Mouse (Mus musculus): ENCODE results near the gene Atg14. TPM values are rescaled to one million over a fixed set of nuclear protein-coding genes. Genes with fewer than 3 reads are reported as not detected.

Atg14 gene
- polyA plus RNA-seq, 1 experiment = 4.2 TPM

DNA sequence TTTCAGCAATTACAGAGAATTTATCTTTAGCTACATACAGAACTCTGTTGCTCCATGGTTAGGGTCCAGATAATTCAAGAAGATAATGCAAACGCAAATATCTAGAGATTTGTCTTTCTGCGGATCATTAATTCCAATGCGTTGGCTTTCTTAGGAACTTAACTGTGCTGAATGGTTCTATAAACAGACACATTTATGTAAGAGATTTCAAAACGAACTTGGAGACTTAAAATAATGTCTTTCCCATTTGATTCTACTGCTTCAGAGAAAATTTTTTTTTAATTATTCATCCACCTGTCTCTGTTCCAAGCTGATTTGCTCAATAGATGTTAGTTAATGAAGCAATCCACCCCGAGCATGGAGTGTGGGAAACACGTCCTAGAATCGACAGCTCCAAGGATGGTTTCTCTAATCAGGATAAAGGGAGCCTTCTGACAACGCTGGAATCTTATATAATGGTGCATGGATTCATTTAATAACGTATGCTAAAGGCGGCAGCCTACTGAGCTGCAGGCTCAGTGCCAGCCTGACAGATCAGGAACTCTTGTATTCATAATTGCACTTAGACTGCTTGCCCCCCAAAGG lies 20.0 kb upstream of the Atg14 start:
- Histone ChIP-seq H3K79me2 (ENCODE audit: control insufficient read depth, insufficient read depth) (no peaks in the 10 kb centered on the region), H3K27me3 (ENCODE audit: control insufficient read depth, insufficient read depth, insufficient read length) (no peaks in the 10 kb centered on the region), H3ac (ENCODE audit: control insufficient read depth, insufficient read length) (no peak overlapping the region), H3K4me3 (no peak overlapping the region), H3K4me2 (ENCODE audit: low read depth) (no peak overlapping the region), H3K36me3 (ENCODE audit: control insufficient read depth, insufficient read depth) (no peaks in the 10 kb centered on the region)
- no peak for TF ChIP-seq USF1 (IDR thresholded peaks at IDR 0.05; ENCODE audit: low read depth)
- TF ChIP-seq E2F4 (IDR thresholded peaks at IDR 0.05; ENCODE audit: insufficient read depth) = no peak
- no peak for TF ChIP-seq TCF3 (IDR thresholded peaks at IDR 0.05; ENCODE audit: insufficient read length, low read depth)
- no peak for TF ChIP-seq MAX (IDR thresholded peaks at IDR 0.05; ENCODE audit: low read depth)
- TF ChIP-seq MYOG (IDR thresholded peaks at IDR 0.05; ENCODE audit: control insufficient read depth in 1 of 3, insufficient read depth in 1 of 3, insufficient read length in 2 of 3, low read depth in 2 of 3) = no peak
- no peak for TF ChIP-seq POLR2A (IDR thresholded peaks at IDR 0.05; ENCODE audit: insufficient read length, low read depth)
- TF ChIP-seq CEBPB (IDR thresholded peaks at IDR 0.05; ENCODE audit: insufficient read depth, poor library complexity, severe bottlenecking) = no peak

DNA sequence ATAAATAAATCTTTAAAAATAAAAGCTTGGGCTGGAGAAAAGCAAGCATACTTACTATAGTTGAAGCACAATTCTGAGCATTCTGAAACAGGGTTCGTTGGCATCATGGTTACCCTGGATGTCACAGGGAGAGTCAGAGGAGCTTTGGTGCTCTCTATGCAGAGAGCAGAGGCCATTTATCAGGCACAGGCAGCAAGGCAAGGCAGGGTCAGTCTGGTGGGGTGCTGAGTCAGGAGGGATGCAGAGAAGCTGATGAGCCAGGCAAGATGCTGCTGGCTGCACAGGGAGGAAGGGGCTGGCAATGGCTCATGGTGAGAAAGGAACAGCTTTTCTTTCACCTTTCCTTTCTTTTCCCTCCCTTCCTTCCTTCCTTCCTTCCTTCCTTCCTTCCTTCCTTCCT lies 19.0 kb upstream of the Atg14 start:
- no peak for TF ChIP-seq E2F4 (IDR thresholded peaks at IDR 0.05; ENCODE audit: insufficient read depth)
- TF ChIP-seq TCF12 (IDR thresholded peaks at IDR 0.05; ENCODE audit: insufficient read depth, poor library complexity, severe bottlenecking) = no peak
- no peak for TF ChIP-seq REST (IDR thresholded peaks at IDR 0.05; ENCODE audit: insufficient read depth, insufficient read length)
- TF ChIP-seq TCF3 (IDR thresholded peaks at IDR 0.05; ENCODE audit: insufficient read length, low read depth) = no peak
- TF ChIP-seq USF1 (IDR thresholded peaks at IDR 0.05; ENCODE audit: low read depth) = no peak
- no peak for TF ChIP-seq MAX (IDR thresholded peaks at IDR 0.05; ENCODE audit: low read depth)
- no peak for TF ChIP-seq MYOD1 (IDR thresholded peaks at IDR 0.05; ENCODE audit: control insufficient read depth in 1 of 3, insufficient read length in 2 of 3, low read depth in 2 of 3)
- TF ChIP-seq SRF (IDR thresholded peaks at IDR 0.05; ENCODE audit: control insufficient read depth, insufficient read length, low read depth) = no peak
- TF ChIP-seq CEBPB (IDR thresholded peaks at IDR 0.05; ENCODE audit: insufficient read depth, poor library complexity, severe bottlenecking) = no peak
- TF ChIP-seq POLR2A (IDR thresholded peaks at IDR 0.05; ENCODE audit: insufficient read length, low read depth) = no peak
- no peak for TF ChIP-seq POLR2AphosphoS2 (IDR thresholded peaks at IDR 0.05; ENCODE audit: insufficient read length, low read depth)
- TF ChIP-seq MYOG (IDR thresholded peaks at IDR 0.05; ENCODE audit: control insufficient read depth in 1 of 3, insufficient read depth in 1 of 3, insufficient read length in 2 of 3, low read depth in 2 of 3) = no peak
- H3K4me3 ChIP-seq = no peak overlapping the region
- no peaks in the 10 kb centered on the region for H3K27me3 ChIP-seq (ENCODE audit: control insufficient read depth, insufficient read depth, insufficient read length)
- H3K36me3 ChIP-seq (ENCODE audit: control insufficient read depth, insufficient read depth) = no peaks in the 10 kb centered on the region
- no peak overlapping the region for H3ac ChIP-seq (ENCODE audit: control insufficient read depth, insufficient read length)
- no peaks in the 10 kb centered on the region for H3K79me2 ChIP-seq (ENCODE audit: control insufficient read depth, insufficient read depth)
- no peak overlapping the region for H3K4me2 ChIP-seq (ENCODE audit: low read depth)

DNA sequence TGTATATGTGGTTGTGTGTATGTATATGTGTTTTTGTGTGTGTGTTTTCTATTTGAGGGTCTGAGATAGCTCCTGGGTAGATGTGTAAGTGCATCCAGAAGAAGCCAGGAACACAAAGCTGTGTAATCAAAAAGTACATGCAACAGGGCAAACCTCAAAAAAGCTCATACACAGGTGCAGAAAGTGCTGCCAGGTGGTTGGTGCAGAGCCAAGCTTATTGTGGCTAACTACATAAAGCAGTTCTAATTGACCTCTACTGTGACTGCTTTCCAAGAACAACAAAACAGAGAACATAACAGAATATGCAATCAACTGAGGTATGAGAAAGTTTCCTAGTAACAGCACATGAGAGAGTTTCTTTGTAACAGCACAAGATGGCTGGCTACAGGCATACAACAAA lies 13.9 kb upstream of the Atg14 start:
- Histone ChIP-seq H3ac (ENCODE audit: control insufficient read depth, insufficient read length) (no peak overlapping the region), H3K4me2 (ENCODE audit: low read depth) (no peak overlapping the region), H3K36me3 (ENCODE audit: control insufficient read depth, insufficient read depth) (no peaks in the 10 kb centered on the region), H3K79me2 (ENCODE audit: control insufficient read depth, insufficient read depth) (no peaks in the 10 kb centered on the region), H3K27me3 (ENCODE audit: control insufficient read depth, insufficient read depth, insufficient read length) (no peaks in the 10 kb centered on the region), H3K4me3 (no peak overlapping the region)
- TF ChIP-seq E2F4 (IDR thresholded peaks at IDR 0.05; ENCODE audit: insufficient read depth) (no peak), POLR2AphosphoS2 (IDR thresholded peaks at IDR 0.05; ENCODE audit: insufficient read length, low read depth) (no peak), REST (IDR thresholded peaks at IDR 0.05; ENCODE audit: insufficient read depth, insufficient read length) (no peak), MYOG (IDR thresholded peaks at IDR 0.05; ENCODE audit: control insufficient read depth in 1 of 3, insufficient read depth in 1 of 3, insufficient read length in 2 of 3, low read depth in 2 of 3) (no peak), POLR2A (IDR thresholded peaks at IDR 0.05; ENCODE audit: insufficient read length, low read depth) (no peak), CEBPB (IDR thresholded peaks at IDR 0.05; ENCODE audit: insufficient read depth, poor library complexity, severe bottlenecking) (no peak), MYOD1 (IDR thresholded peaks at IDR 0.05; ENCODE audit: control insufficient read depth in 1 of 3, insufficient read length in 2 of 3, low read depth in 2 of 3) (no peak), MAX (IDR thresholded peaks at IDR 0.05; ENCODE audit: low read depth) (no peak), TCF12 (IDR thresholded peaks at IDR 0.05; ENCODE audit: insufficient read depth, poor library complexity, severe bottlenecking) (no peak), SRF (IDR thresholded peaks at IDR 0.05; ENCODE audit: control insufficient read depth, insufficient read length, low read depth) (no peak), TCF3 (IDR thresholded peaks at IDR 0.05; ENCODE audit: insufficient read length, low read depth) (no peak), USF1 (IDR thresholded peaks at IDR 0.05; ENCODE audit: low read depth) (no peak)

DNA sequence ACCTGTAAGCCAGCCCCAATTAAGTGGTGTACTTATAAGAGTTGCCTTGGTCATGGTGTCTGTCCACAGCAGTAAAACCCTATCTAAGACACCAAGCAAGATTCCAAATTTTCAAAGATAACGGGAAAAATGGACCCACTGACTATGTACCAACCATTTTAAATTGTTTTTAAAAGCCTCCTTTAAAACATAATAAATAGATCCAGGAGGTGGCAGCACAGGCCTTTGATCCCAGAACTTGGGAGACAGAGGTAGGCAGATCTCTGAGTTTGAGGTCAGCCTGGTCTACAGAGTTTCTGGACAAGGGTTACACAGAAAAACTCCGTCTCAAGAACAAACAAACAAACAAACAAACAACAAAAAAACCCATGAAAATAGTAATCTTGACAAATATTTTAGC lies 11.2 kb upstream of the Atg14 start:
- Histone ChIP-seq H3K4me3 (no peak overlapping the region), H3K36me3 (ENCODE audit: control insufficient read depth, insufficient read depth) (no peaks in the 10 kb centered on the region), H3K79me2 (ENCODE audit: control insufficient read depth, insufficient read depth) (no peaks in the 10 kb centered on the region), H3K27me3 (ENCODE audit: control insufficient read depth, insufficient read depth, insufficient read length) (no peaks in the 10 kb centered on the region), H3K4me2 (ENCODE audit: low read depth) (no peak overlapping the region), H3ac (ENCODE audit: control insufficient read depth, insufficient read length) (no peak overlapping the region)
- no peak for TF ChIP-seq SRF (IDR thresholded peaks at IDR 0.05; ENCODE audit: control insufficient read depth, insufficient read length, low read depth)
- TF ChIP-seq CEBPB (IDR thresholded peaks at IDR 0.05; ENCODE audit: insufficient read depth, poor library complexity, severe bottlenecking) = no peak
- TF ChIP-seq REST (IDR thresholded peaks at IDR 0.05; ENCODE audit: insufficient read depth, insufficient read length) = no peak
- TF ChIP-seq TCF12 (IDR thresholded peaks at IDR 0.05; ENCODE audit: insufficient read depth, poor library complexity, severe bottlenecking) = no peak
- no peak for TF ChIP-seq POLR2A (IDR thresholded peaks at IDR 0.05; ENCODE audit: insufficient read length, low read depth)
- TF ChIP-seq MAX (IDR thresholded peaks at IDR 0.05; ENCODE audit: low read depth) = no peak
- no peak for TF ChIP-seq POLR2AphosphoS2 (IDR thresholded peaks at IDR 0.05; ENCODE audit: insufficient read length, low read depth)
- TF ChIP-seq MYOD1 (IDR thresholded peaks at IDR 0.05; ENCODE audit: control insufficient read depth in 1 of 3, insufficient read length in 2 of 3, low read depth in 2 of 3) = no peak
- TF ChIP-seq USF1 (IDR thresholded peaks at IDR 0.05; ENCODE audit: low read depth) = no peak
- no peak for TF ChIP-seq E2F4 (IDR thresholded peaks at IDR 0.05; ENCODE audit: insufficient read depth)
- no peak for TF ChIP-seq TCF3 (IDR thresholded peaks at IDR 0.05; ENCODE audit: insufficient read length, low read depth)
- TF ChIP-seq MYOG (IDR thresholded peaks at IDR 0.05; ENCODE audit: control insufficient read depth in 1 of 3, insufficient read depth in 1 of 3, insufficient read length in 2 of 3, low read depth in 2 of 3) = no peak

Data from myocyte (in vitro differentiated cells).